Mouse (Mus musculus) gastrocnemius, adult 8-10 months (tissue): ENCODE measurements around the gene Pls1. TPM values are rescaled to one million over a fixed set of nuclear protein-coding genes. Genes with fewer than 3 reads are reported as not detected.

Experiments
- DNase-seq, 2 experiments: peaks; one replicate each; pipeline ENCODE4 v3.0.0; 2022; ENCODE audit warnings: low spot score in 2 of 2
- total RNA-seq, 4 experiments: library from RNA; stranded (reverse); gene quantifications; 2 replicates each; pipeline ENCODE4 v1.2.4; 2022

Gene Pls1
- not detected for total RNA-seq

- peak; percentile 29 to 40 for DNase-seq
Observed at GRCm38 (mm10) chr9:95844825-95845460, at the start of gene Pls1. Gene Pls1, minus strand, starts transcription at chr9:95845311.

- no peak for DNase-seq
Observed at GRCm38 (mm10) chr9:95882751-95883150, 37.6 kb upstream of the Pls1 start.

GRCm38 (mm10) chr9:95878246-95878645 is 33.1 kb upstream of the Pls1 start:
- DNase-seq = no peak

GRCm38 (mm10) chr9:95858027-95858570 is 13.0 kb upstream of the Pls1 start:
- DNase-seq = no peak

- DNase-seq = peak; percentile 86 to 89
Observed at GRCm38 (mm10) chr9:95857414-95858026, 12.4 kb upstream of the Pls1 start, which contains the start of gene Atr. Gene Atr, plus strand, starts transcription at chr9:95857597.

GRCm38 (mm10) chr9:95856004-95856403 is 10.9 kb upstream of the Pls1 start:
- no peak for DNase-seq

GRCm38 (mm10) chr9:95854891-95855290 is 9.8 kb upstream of the Pls1 start:
- no peak for DNase-seq

- peak; percentile 14 to 15 for DNase-seq
Observed at GRCm38 (mm10) chr9:95852896-95853295, 7.8 kb upstream of the Pls1 start.

- DNase-seq = no peak
Observed at GRCm38 (mm10) chr9:95851671-95852070, 6.6 kb upstream of the Pls1 start.

GRCm38 (mm10) chr9:95845711-95846110 is 600 bp upstream of the Pls1 start:
- no peak for DNase-seq

- DNase-seq = no peak
Observed at GRCm38 (mm10) chr9:95839424-95839823, 5.7 kb downstream of the Pls1 start.

- DNase-seq = no peak
Observed at GRCm38 (mm10) chr9:95835741-95836140, 9.4 kb downstream of the Pls1 start.

- no peak for DNase-seq
Observed at GRCm38 (mm10) chr9:95834799-95835198, 10.3 kb downstream of the Pls1 start.

- no peak for DNase-seq
Observed at GRCm38 (mm10) chr9:95832758-95833157, 12.4 kb downstream of the Pls1 start.

- no peak for DNase-seq
Observed at GRCm38 (mm10) chr9:95827565-95827964, 17.5 kb downstream of the Pls1 start.

- no peak for DNase-seq
Observed at GRCm38 (mm10) chr9:95822531-95822930, 22.6 kb downstream of the Pls1 start.

- no peak for DNase-seq
Observed at GRCm38 (mm10) chr9:95815706-95816105, 29.4 kb downstream of the Pls1 start.

- no peak for DNase-seq
Observed at GRCm38 (mm10) chr9:95815015-95815673, 30.0 kb downstream of the Pls1 start.

- DNase-seq = no peak
Observed at GRCm38 (mm10) chr9:95813721-95814531, 31.2 kb downstream of the Pls1 start.

- DNase-seq = no peak
Observed at GRCm38 (mm10) chr9:95811817-95812216, 33.3 kb downstream of the Pls1 start.

- DNase-seq = no peak
Observed at GRCm38 (mm10) chr9:95809596-95809995, 35.5 kb downstream of the Pls1 start.
